Mouse (Mus musculus) bone marrow macrophage, adult 2 months (primary cell): Measurements from ENCODE around the gene Olfr520.

Experiments
- CTCF ChIP-seq: IDR thresholded peaks from 2 replicates; pipeline ENCODE4 v1.5.1; 2012; ENCODE audit warnings: low read depth, mild to moderate bottlenecking, low read length, moderate library complexity
- POLR2A ChIP-seq: IDR thresholded peaks from 2 replicates; pipeline ENCODE4 v1.6.1; 2012; ENCODE audit warnings: mild to moderate bottlenecking, low read depth, low read length, borderline replicate concordance

DNA sequence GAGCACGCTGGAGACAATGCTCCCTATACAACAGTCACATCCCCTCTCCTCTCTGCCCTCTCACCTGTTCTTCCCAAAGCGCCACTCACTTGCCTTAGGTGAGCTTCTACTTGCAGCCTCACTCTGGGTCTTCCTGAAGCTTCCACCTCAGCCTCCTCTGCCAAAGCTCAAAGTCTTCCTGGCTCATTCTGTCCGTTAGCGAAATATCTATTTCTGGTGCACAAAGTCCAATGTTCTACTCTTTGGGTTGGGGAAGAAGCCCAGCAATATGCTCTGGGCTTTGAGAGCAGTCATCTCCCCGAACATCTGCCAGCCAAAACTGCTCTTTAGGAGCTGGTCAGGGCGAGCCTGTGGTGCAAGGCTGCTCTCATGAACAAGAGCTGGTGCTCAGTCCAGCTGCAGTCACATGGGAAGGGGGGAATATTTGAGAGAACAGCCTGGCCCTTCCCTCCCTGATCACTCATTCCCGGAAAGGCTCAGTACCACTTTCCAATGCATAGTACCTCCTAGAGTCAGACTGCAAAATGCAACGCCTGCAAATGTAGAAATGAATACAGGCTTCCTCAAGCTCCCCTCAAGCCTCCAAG is 34.5 kb upstream of the Olfr520 start:
- TF ChIP-seq CTCF (no peak), POLR2A (no peak)
